Mouse (Mus musculus): ENCODE results near the gene Olfr959.

- TF ChIP-seq GATA1 (IDR thresholded peaks at IDR 0.05; ENCODE audit: low read length) (no peak), TAL1 (IDR thresholded peaks at IDR 0.05; ENCODE audit: low read length) (no peak)
Measured at GRCm38 (mm10) chr9:39611953-39612352, 36.6 kb upstream of the Olfr959 start.
